Mouse (Mus musculus) heart, postnatal 0 days (tissue): ENCODE measurements around the gene Lgals8. TPM values are rescaled to one million over a fixed set of nuclear protein-coding genes. Genes with fewer than 3 reads are reported as not detected.

Experiments
- ATAC-seq: fragments of 200-750 bp; cut with Nextera tagmentation; 2 replicates; pipeline ENCODE4 v1.8.0; 2017; ENCODE audit warnings: low read depth, moderate number of reproducible peaks, moderate library complexity; ENCODE audit not compliant: insufficient read depth
- DNase-seq: peaks from one replicate; pipeline ENCODE4 v3.0.0-alpha.2; 2016; ENCODE audit warnings: low spot score
- H3K27ac ChIP-seq: fragments of 300-500 bp; sonication (generic); 2 replicates; pipeline ENCODE4 v1.5.1; 2014; ENCODE audit warnings: low read depth, mild to moderate bottlenecking
- H3K27me3 ChIP-seq: fragments of 300-500 bp; sonication (generic); 2 replicates; pipeline ENCODE4 v1.6.1; 2014; ENCODE audit warnings: low read length, mixed read lengths; ENCODE audit not compliant: control insufficient read depth, insufficient read depth
- H3K36me3 ChIP-seq: fragments of 300-500 bp; sonication (generic); replicated peaks from 2 replicates; pipeline ENCODE4 v1.6.1; 2014; ENCODE audit warnings: low read length, mixed read lengths; ENCODE audit not compliant: control insufficient read depth, insufficient read depth
- H3K4me1 ChIP-seq: fragments of 300-500 bp; sonication (generic); 2 replicates; pipeline ENCODE4 v1.6.1; 2014; ENCODE audit warnings: antibody characterized with exemption; ENCODE audit not compliant: control insufficient read depth, insufficient read depth
- H3K4me2 ChIP-seq: fragments of 300-500 bp; sonication (generic); 2 replicates; pipeline ENCODE4 v1.6.1; 2014; ENCODE audit warnings: low read depth, mild to moderate bottlenecking, low read length, moderate library complexity
- H3K4me3 ChIP-seq: fragments of 300-500 bp; sonication (generic); 2 replicates; pipeline ENCODE4 v1.5.1; 2014; ENCODE audit warnings: low read depth, low read length
- H3K9ac ChIP-seq: fragments of 300-500 bp; sonication (generic); replicated peaks from 2 replicates; pipeline ENCODE4 v1.6.1; 2014; ENCODE audit warnings: low read depth, low read length, mixed read lengths
- H3K9me3 ChIP-seq: fragments of 300-500 bp; sonication (generic); replicated peaks from 2 replicates; pipeline ENCODE4 v1.6.1; 2016; ENCODE audit warnings: low read length; ENCODE audit not compliant: control insufficient read depth
- CTCF ChIP-seq: IDR thresholded peaks from 2 replicates; pipeline ENCODE4 v1.5.1; 2016; ENCODE audit warnings: antibody characterized with exemption, control low read depth, low read depth
- EP300 ChIP-seq: IDR thresholded peaks from 2 replicates; pipeline ENCODE4 v1.6.1; 2016; ENCODE audit warnings: antibody characterized with exemption, low read depth
- WGBS: fragments of 180-500 bp; shearing (Covaris S2); extraction: QIAGEN DNeasy Blood & Tissue Kit; methylation state at CpG from one replicate; pipeline ENCODE4 v1.1.7; 2014; 5-methylcytosine and 5-hydroxymethylcytosine counted together
- polyA plus RNA-seq: library from polyadenylated mRNA; unstranded; fragments of >200 nt; fragmentation: Nextera tagmentation; extraction: Ambion mirVana; gene quantifications from 2 replicates; pipeline ENCODE4 v1.2.1, GENCODE M21; 2015
- total RNA-seq: library from RNA; depleted of rRNA; stranded (reverse); fragments of >200 nt; gene quantifications from 2 replicates; pipeline ENCODE4 v1.2.3, GENCODE M21; 2014; ENCODE audit warnings: low replicate concordance; rRNA removed

Lgals8 gene
- total and polyA plus RNA-seq, 2 experiments from 2014 or later = 18.0 to 21.8 TPM

GRCm38 (mm10) chr13:12412016-12412415, 52.7 kb downstream of the Lgals8 start:
- Histone ChIP-seq H3K4me3 (no peak overlapping the region), H3K36me3 (peaks cover 75% of the 10 kb centered on the region), H3K27ac (no peak overlapping the region), H3K4me2 (no peak overlapping the region), H3K9me3 (no peaks in the 10 kb centered on the region), H3K27me3 (no peaks in the 10 kb centered on the region), H3K4me1 (no peaks in the 10 kb centered on the region), H3K9ac (no peak overlapping the region)
- peak; percentile 30; the same call in 1 of the 2 replicates for ATAC-seq
- WGBS = 60% methylated on average over 8 of the region's 8 CpGs
- no peak for TF ChIP-seq EP300
- DNase-seq = no peak

GRCm38 (mm10) chr13:12408343-12409066, 56.2 kb downstream of the Lgals8 start:
- TF ChIP-seq CTCF = no peak
- no peak for TF ChIP-seq EP300
- no peaks in the 10 kb centered on the region for H3K9me3 ChIP-seq
- peaks cover 60% of the 10 kb centered on the region for H3K36me3 ChIP-seq
- H3K9ac ChIP-seq = no peak overlapping the region
- H3K4me1 ChIP-seq = no peaks in the 10 kb centered on the region
- no peak for ATAC-seq
- WGBS = 89% methylated on average over 9 of the region's 9 CpGs
- DNase-seq = no peak
- no peak overlapping the region for H3K4me2 ChIP-seq
- no peak overlapping the region for H3K4me3 ChIP-seq
- no peak overlapping the region for H3K27ac ChIP-seq
- no peaks in the 10 kb centered on the region for H3K27me3 ChIP-seq

GRCm38 (mm10) chr13:12395571-12395970, 69.2 kb downstream of the Lgals8 start:
- H3K4me2 ChIP-seq = peak overlapping the region; percentile 96
- TF ChIP-seq CTCF (0 out of 2 replicates have a peak, but pooled peaks have one; percentile 11), EP300 (no peak)
- DNase-seq (no peak), ATAC-seq (no peak)
- no peak overlapping the region for H3K27ac ChIP-seq
- peaks cover 22% of the 10 kb centered on the region for H3K36me3 ChIP-seq
- peak overlapping the region; percentile 88 for H3K4me3 ChIP-seq
- peaks cover 8% of the 10 kb centered on the region; the same call in 1 of the 2 replicates for H3K4me1 ChIP-seq
- H3K9me3 ChIP-seq = no peaks in the 10 kb centered on the region
- under 1% methylated on average over 23 of the region's 23 CpGs for WGBS
- no peaks in the 10 kb centered on the region for H3K27me3 ChIP-seq
- peak overlapping the region; percentile 67 for H3K9ac ChIP-seq

GRCm38 (mm10) chr13:12394609-12395505, 69.9 kb downstream of the Lgals8 start, which contains the start of gene Heatr1:
Gene Heatr1 (plus strand): TSS chr13:12395027.
- TF ChIP-seq CTCF = no peak
- TF ChIP-seq EP300 = no peak
- Histone ChIP-seq H3K27me3 (no peaks in the 10 kb centered on the region), H3K9ac (peak within 1 kb of the TSS; percentile 67), H3K36me3 (peaks cover 16% of the 10 kb centered on the region; the same call in 1 of the 2 replicates), H3K27ac (peak within 1 kb of the TSS; percentile 69), H3K9me3 (no peaks in the 10 kb centered on the region), H3K4me2 (peak within 1 kb of the TSS; percentile 96), H3K4me1 (peaks cover 8% of the 10 kb centered on the region; the same call in 1 of the 2 replicates), H3K4me3 (peak within 1 kb of the TSS; percentile 88)
- ATAC-seq (peak; percentile 95), DNase-seq (peak; percentile 99)
- WGBS = 0% methylated on average over 43 of the region's 43 CpGs

Other genes with a start within 250 kb of the Lgals8 start
- 10.1 and 25.3 TPM in 2 replicates for gene Mtr, start 206.8 kb downstream of the Lgals8 start, total RNA-seq
- 9.1 and 9.8 TPM in 2 replicates for gene Mtr, start 206.8 kb downstream of the Lgals8 start, polyA plus RNA-seq
- 1,276 and 1,578 TPM in 2 replicates for gene Actn2, start 124.2 kb downstream of the Lgals8 start, total RNA-seq
- gene Actn2, start 124.2 kb downstream of the Lgals8 start, polyA plus RNA-seq = 2,012 and 2,143 TPM in 2 replicates
- 6.5 and 9.3 TPM in 2 replicates for gene Heatr1, start 69.9 kb downstream of the Lgals8 start, total RNA-seq
- gene Heatr1, start 69.9 kb downstream of the Lgals8 start, polyA plus RNA-seq = 3.3 and 3.5 TPM in 2 replicates
- 0.43 TPM in 1 of 2 replicates, not detected in the other for gene Edaradd, start 55.5 kb upstream of the Lgals8 start, total RNA-seq
- 0.10 and 0.11 TPM in 2 replicates for gene Edaradd, start 55.5 kb upstream of the Lgals8 start, polyA plus RNA-seq
- gene Ero1lb, start 100.9 kb upstream of the Lgals8 start, total RNA-seq = 1.4 and 8.2 TPM in 2 replicates
- gene Ero1lb, start 100.9 kb upstream of the Lgals8 start, polyA plus RNA-seq = 2.4 and 2.5 TPM in 2 replicates